Mouse (Mus musculus) fibroblast of lung, adult 2 months (primary cell): ENCODE results near the gene Gpkow.
A peak's percentile ranks its signal among the peaks of the same experiment; 100 is the strongest.
"Not testable (repeated sequence)": the region's sequence is repeated elsewhere in the genome, so short reads cannot be mapped to it uniquely, and the experiment has no call there.

Source experiments
- DNase-seq: peaks from one replicate; pipeline ENCODE4 v3.0.0-alpha.2; 2011; ENCODE audit warnings: low read depth

Gpkow gene

GRCm38 (mm10) chrX:7688321-7688720 is 8.6 kb upstream of the Gpkow start:
- DNase-seq, result no peak

GRCm38 (mm10) chrX:7690486-7690885 is 6.4 kb upstream of the Gpkow start:
- DNase-seq, result no peak

- DNase-seq, result no peak
Measured at GRCm38 (mm10) chrX:7692862-7693261, 4.1 kb upstream of the Gpkow start.

- DNase-seq, result no peak
Measured at GRCm38 (mm10) chrX:7696520-7696919, 411 bp upstream of the Gpkow start.

GRCm38 (mm10) chrX:7713764-7714134 is 16.8 kb downstream of the Gpkow start:
- DNase-seq, result not testable (repeated sequence)

GRCm38 (mm10) chrX:7714135-7714899 is 17.4 kb downstream of the Gpkow start, which contains the start of gene Wdr45:
Wdr45 (plus strand) TSS chrX:7714333.
- DNase-seq, result peak; percentile 89

GRCm38 (mm10) chrX:7716058-7716457 is 19.1 kb downstream of the Gpkow start:
- not testable (repeated sequence) for DNase-seq

- DNase-seq, result peak; percentile 55
Measured at GRCm38 (mm10) chrX:7721514-7722281, 24.8 kb downstream of the Gpkow start, which contains the start of gene Gm45208. Gm45208 (plus strand) TSS chrX:7722245.

GRCm38 (mm10) chrX:7722282-7722611 is 25.3 kb downstream of the Gpkow start:
- no peak for DNase-seq

GRCm38 (mm10) chrX:7722691-7723090 is 25.8 kb downstream of the Gpkow start:
- DNase-seq, result no peak

GRCm38 (mm10) chrX:7724135-7724534 is 27.2 kb downstream of the Gpkow start:
- no peak for DNase-seq

- DNase-seq, result no peak
Measured at GRCm38 (mm10) chrX:7725841-7726240, 28.9 kb downstream of the Gpkow start.

- no peak for DNase-seq
Measured at GRCm38 (mm10) chrX:7727176-7727575, 30.2 kb downstream of the Gpkow start.

- DNase-seq, result peak; percentile 82
Measured at GRCm38 (mm10) chrX:7728215-7728921, 31.4 kb downstream of the Gpkow start, which contains the start of gene Praf2. Praf2 (plus strand) TSS chrX:7728439.

- DNase-seq, result no peak
Measured at GRCm38 (mm10) chrX:7728922-7729265, 32.0 kb downstream of the Gpkow start.

- no peak for DNase-seq
Measured at GRCm38 (mm10) chrX:7733571-7734156, 36.7 kb downstream of the Gpkow start.

- no peak for DNase-seq
Measured at GRCm38 (mm10) chrX:7739336-7740081, 42.6 kb downstream of the Gpkow start.

- no peak for DNase-seq
Measured at GRCm38 (mm10) chrX:7740082-7740819, 43.3 kb downstream of the Gpkow start.

- DNase-seq, result no peak
Measured at GRCm38 (mm10) chrX:7741103-7741502, 44.2 kb downstream of the Gpkow start.

- DNase-seq, result no peak
Measured at GRCm38 (mm10) chrX:7743470-7743869, 46.5 kb downstream of the Gpkow start.

GRCm38 (mm10) chrX:7744940-7745339 is 48.0 kb downstream of the Gpkow start:
- DNase-seq, result no peak
